Mouse (Mus musculus) left cerebral cortex, adult 2 months (tissue): ENCODE measurements around the gene Prrt1. TPM values are rescaled to one million over a fixed set of nuclear protein-coding genes. Genes with fewer than 3 reads are reported as not detected.

Experiments
- DNase-seq, 2 experiments: peaks; one replicate each; pipeline ENCODE4 v3.0.0; 2021 to 2022; ENCODE audit warnings: low spot score in 2 of 2, mixed read lengths in 1 of 2; ENCODE audit errors: extremely low spot score in 1 of 2
- H3K27ac ChIP-seq: fragments of 200-600 bp; 2 replicates; pipeline ENCODE4 v1.8.1; 2022
- H3K4me3 ChIP-seq: fragments of 200-600 bp; 2 replicates; pipeline ENCODE4 v1.8.1; 2022
- CTCF ChIP-seq: fragments of 200-600 bp; IDR thresholded peaks from 2 replicates; pipeline ENCODE4 v1.8.1; 2022; ENCODE audit warnings: antibody characterized with exemption, mild to moderate bottlenecking, moderate library complexity
- intact Hi-C: fragments of 180-260 bp; cut with DNase I; formaldehyde crosslinking; loops from one replicate; pipeline ENCODE4 v1.15.1; 2025
- total RNA-seq, 2 experiments: library from RNA; stranded (reverse); gene quantifications; 2 replicates each; pipeline ENCODE4 v1.2.3; 2021

Prrt1 gene
- total RNA-seq, 2 experiments from 2014 or later = 172 to 205 TPM

- intact Hi-C loops = loop anchor here (2.0 kb wide), 1 partner anchor 178 kb away; no protein-coding TSS in a partner anchor
- peak; percentile 62 to 63 for DNase-seq
- peak overlapping the region; percentile 44; the same call in 1 of the 2 replicates for H3K27ac ChIP-seq
- H3K4me3 ChIP-seq = no peak overlapping the region
- peak; percentile 80 for TF ChIP-seq CTCF
Measured at GRCm38 (mm10) chr17:34618999-34619398, 10.3 kb upstream of the Prrt1 start.

GRCm38 (mm10) chr17:34621006-34621405, 8.3 kb upstream of the Prrt1 start:
- no peak overlapping the region for H3K4me3 ChIP-seq

GRCm38 (mm10) chr17:34623161-34623560, 6.2 kb upstream of the Prrt1 start:
- DNase-seq = no peak
- intact Hi-C loops = loop anchor here (10.0 kb wide), 1 partner anchor 622 kb away; the partner anchor contains the start of gene Ddx39b
- TF ChIP-seq CTCF = peak; percentile 38
- no peak overlapping the region for H3K27ac ChIP-seq
- H3K4me3 ChIP-seq = no peak overlapping the region

More at GRCm38 (mm10) chr17:34621006-34621405, 8.3 kb upstream of the Prrt1 start:
- no peak overlapping the region for H3K27ac ChIP-seq
- intact Hi-C loops = loop anchor here (10.0 kb wide), 1 partner anchor 624 kb away; the partner anchor contains the start of gene Ddx39b
- no peak for TF ChIP-seq CTCF
- no peak for DNase-seq

GRCm38 (mm10) chr17:34624981-34625380, 4.4 kb upstream of the Prrt1 start:
- Histone ChIP-seq H3K27ac (no peak overlapping the region), H3K4me3 (no peak overlapping the region)
- no peak for DNase-seq
- intact Hi-C loops = loop anchor here (10.0 kb wide), 1 partner anchor 620 kb away; the partner anchor contains the start of gene Ddx39b
- no peak for TF ChIP-seq CTCF

GRCm38 (mm10) chr17:34626062-34626772, 3.1 kb upstream of the Prrt1 start:
- H3K27ac ChIP-seq = peak overlapping the region; percentile 97
- intact Hi-C loops = loop anchor here (10.0 kb wide), 1 partner anchor 619 kb away; the partner anchor contains the start of gene Ddx39b
- DNase-seq = no peak
- peak overlapping the region; percentile 68 for H3K4me3 ChIP-seq
- no peak for TF ChIP-seq CTCF

GRCm38 (mm10) chr17:34626773-34627092, 2.6 kb upstream of the Prrt1 start:
- intact Hi-C loops = loop anchor here (1.0 to 10.0 kb wide), 2 partner anchors 18 to 618 kb away; partner anchors contain the start of genes Ddx39b and Fkbpl
- no peak for DNase-seq
- H3K4me3 ChIP-seq = peak overlapping the region; percentile 68
- TF ChIP-seq CTCF = peak; percentile 48
- peak overlapping the region; percentile 97 for H3K27ac ChIP-seq

GRCm38 (mm10) chr17:34627093-34627942, 2.0 kb upstream of the Prrt1 start:
- no peak for TF ChIP-seq CTCF
- peak; percentile 83 to 87 for DNase-seq
- peak overlapping the region; percentile 68 for H3K4me3 ChIP-seq
- peak overlapping the region; percentile 97 for H3K27ac ChIP-seq
- intact Hi-C loops = loop anchor here (1.0 to 10.0 kb wide), 2 partner anchors 17 to 617 kb away; partner anchors contain the start of genes Ddx39b and Fkbpl

GRCm38 (mm10) chr17:34627943-34628643, 1.2 kb upstream of the Prrt1 start, which contains the start of gene Ppt2:
Gene Ppt2, minus strand, starts transcription at chr17:34628510.
- DNase-seq = peak; percentile 53
- peak within 1 kb of the TSS; percentile 97 for H3K27ac ChIP-seq
- no peak for TF ChIP-seq CTCF
- intact Hi-C loops = loop anchor here (1.0 to 10.0 kb wide), 2 partner anchors 16 to 617 kb away; partner anchors contain the start of genes Ddx39b and Fkbpl
- peak within 1 kb of the TSS; percentile 68 for H3K4me3 ChIP-seq

- H3K27ac ChIP-seq = peak overlapping the region; percentile 97
- TF ChIP-seq CTCF = no peak
- no peak for DNase-seq
- intact Hi-C loops = loop anchor here (10.0 kb wide), 1 partner anchor 616 kb away; the partner anchor contains the start of gene Ddx39b
- H3K4me3 ChIP-seq = peak overlapping the region; percentile 68
Measured at GRCm38 (mm10) chr17:34628644-34628967, 727 bp upstream of the Prrt1 start.

GRCm38 (mm10) chr17:34629796-34630603, 667 bp downstream of the Prrt1 start:
- peak overlapping the region; percentile 68 for H3K4me3 ChIP-seq
- no peak for DNase-seq
- TF ChIP-seq CTCF = no peak
- H3K27ac ChIP-seq = peak overlapping the region; percentile 97
- intact Hi-C loops = loop anchor here (10.0 kb wide), 1 partner anchor 615 kb away; the partner anchor contains the start of gene Ddx39b
